Mouse (Mus musculus): ENCODE results near the gene Cradd.

Cradd gene

DNA sequence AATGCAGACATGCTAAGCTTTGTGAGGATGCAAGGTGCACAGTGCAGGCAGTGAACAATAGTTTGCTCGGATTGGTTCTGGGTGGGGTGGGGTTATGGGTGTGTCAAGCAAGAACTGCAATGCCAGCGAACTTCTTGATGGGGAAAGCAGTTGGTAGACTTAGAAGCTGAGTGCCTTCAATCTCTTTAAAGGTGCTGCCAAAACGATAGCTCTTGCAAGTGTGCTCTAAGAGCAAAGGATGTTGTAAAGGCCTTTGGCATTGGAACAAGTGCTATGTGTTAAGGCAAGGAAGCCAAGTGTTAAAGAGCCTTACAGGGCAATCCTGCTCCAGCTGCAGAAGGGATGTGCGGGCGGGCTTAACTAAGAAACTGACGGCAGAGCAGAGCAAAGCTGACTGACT, 149.7 kb downstream of the Cradd start:
- peak; percentile 46 for DNase-seq (ENCODE audit: extremely low read depth, low read depth, low spot score)

GRCm38 (mm10) chr10:95170721-95171354, 153.1 kb downstream of the Cradd start:
- DNase-seq (ENCODE audit: extremely low read depth, low read depth, low spot score), result no peak

- DNase-seq (ENCODE audit: extremely low read depth, low read depth, low spot score), result no peak
Measured at GRCm38 (mm10) chr10:95164949-95165348, 159.0 kb downstream of the Cradd start.

DNA sequence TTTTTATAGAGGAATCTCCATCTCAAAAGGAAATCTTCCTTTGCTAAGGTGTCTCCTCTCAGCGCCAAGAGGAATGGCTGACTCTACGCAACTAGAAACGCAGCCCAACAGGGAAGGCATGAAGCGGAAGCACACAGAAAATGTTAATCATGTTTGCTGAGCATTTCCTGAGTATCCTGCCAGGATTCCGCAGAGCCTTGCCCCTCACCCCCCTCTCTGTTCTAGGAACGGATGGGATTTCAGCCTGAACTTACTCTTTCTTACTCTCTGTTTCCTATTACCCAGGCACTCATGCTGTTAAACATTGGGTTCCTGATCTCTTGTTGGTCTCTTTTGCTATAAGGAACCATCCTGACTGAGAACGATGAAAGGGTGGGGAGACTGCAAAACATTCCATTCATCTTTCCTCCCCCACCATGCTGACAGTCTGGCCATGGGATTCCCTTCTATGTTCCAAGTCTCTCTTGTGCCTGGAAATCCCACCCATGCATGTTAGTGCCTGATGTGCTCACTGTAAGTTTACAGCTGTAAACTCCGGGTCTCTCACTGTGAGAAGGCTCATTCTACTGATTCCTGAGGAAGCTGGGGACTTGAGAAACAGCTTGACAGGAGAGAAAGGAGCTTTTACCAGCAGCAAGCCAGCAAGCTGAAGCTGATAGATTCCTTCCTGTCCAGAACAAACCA, 161.1 kb downstream of the Cradd start:
- no peak for DNase-seq (ENCODE audit: extremely low read depth, low read depth, low spot score)

DNA sequence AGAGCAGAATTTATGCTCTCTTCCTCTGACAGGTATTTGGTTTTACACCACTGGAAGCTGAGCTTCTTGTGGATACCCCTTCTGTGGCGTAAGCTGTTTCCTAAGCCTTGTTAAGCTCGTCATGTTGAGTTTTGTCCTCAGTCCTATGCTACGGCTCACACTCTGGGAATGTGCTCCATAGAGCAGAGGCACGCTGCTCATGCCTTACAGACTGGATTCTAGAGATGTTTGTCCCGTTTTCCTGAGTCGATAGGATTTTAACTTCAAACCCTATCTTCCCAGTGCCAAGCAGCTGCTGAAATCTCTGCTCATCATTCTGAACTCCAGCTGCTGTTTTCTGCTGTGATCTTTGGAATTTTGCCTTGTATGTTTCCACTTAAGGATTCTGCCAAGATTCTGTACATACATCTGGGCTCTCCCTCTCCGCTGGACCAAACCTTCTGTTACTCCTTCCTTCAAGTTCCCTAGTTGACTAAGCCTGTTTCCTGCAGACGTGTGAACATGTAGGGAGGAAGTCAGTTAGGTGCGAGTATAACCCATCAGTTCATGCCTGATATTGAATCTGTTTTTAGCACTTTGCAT, 164.2 kb downstream of the Cradd start:
- DNase-seq (ENCODE audit: extremely low read depth, low read depth, low spot score), result no peak

GRCm38 (mm10) chr10:95156410-95156809, 167.5 kb downstream of the Cradd start:
- no peak for DNase-seq (ENCODE audit: extremely low read depth, low read depth, low spot score)

DNA sequence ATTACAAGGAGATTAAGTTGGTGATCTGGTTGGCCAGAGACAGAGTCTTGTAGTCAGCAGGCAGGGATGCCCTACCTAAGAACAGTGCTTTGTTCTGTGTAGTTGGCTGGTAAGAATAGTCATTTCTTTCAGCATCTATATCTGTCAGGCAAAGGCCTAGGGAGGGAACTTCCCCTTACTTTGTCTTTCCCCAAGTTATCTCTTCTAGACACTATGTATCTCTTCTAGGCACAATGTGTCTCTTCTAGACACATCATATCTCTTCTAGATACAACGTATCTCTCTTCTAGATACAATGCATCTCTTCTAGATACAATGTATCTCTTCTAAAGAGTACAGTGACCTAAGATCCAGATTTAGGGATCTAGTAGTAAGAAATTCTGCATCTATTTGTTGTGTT, 169.3 kb downstream of the Cradd start:
- DNase-seq (ENCODE audit: extremely low read depth, low read depth, low spot score), result no peak

- DNase-seq (ENCODE audit: extremely low read depth, low read depth, low spot score), result no peak
Measured at GRCm38 (mm10) chr10:95153224-95153623, 170.7 kb downstream of the Cradd start.

GRCm38 (mm10) chr10:95152503-95152989, 171.4 kb downstream of the Cradd start:
- no peak for DNase-seq (ENCODE audit: extremely low read depth, low read depth, low spot score)

GRCm38 (mm10) chr10:95151012-95151768, 172.7 kb downstream of the Cradd start:
- DNase-seq (ENCODE audit: extremely low read depth, low read depth, low spot score), result no peak

GRCm38 (mm10) chr10:95149666-95150065, 174.3 kb downstream of the Cradd start:
- no peak for DNase-seq (ENCODE audit: extremely low read depth, low read depth, low spot score)

GRCm38 (mm10) chr10:95148641-95149040, 175.3 kb downstream of the Cradd start:
- DNase-seq (ENCODE audit: extremely low read depth, low read depth, low spot score), result no peak

DNA sequence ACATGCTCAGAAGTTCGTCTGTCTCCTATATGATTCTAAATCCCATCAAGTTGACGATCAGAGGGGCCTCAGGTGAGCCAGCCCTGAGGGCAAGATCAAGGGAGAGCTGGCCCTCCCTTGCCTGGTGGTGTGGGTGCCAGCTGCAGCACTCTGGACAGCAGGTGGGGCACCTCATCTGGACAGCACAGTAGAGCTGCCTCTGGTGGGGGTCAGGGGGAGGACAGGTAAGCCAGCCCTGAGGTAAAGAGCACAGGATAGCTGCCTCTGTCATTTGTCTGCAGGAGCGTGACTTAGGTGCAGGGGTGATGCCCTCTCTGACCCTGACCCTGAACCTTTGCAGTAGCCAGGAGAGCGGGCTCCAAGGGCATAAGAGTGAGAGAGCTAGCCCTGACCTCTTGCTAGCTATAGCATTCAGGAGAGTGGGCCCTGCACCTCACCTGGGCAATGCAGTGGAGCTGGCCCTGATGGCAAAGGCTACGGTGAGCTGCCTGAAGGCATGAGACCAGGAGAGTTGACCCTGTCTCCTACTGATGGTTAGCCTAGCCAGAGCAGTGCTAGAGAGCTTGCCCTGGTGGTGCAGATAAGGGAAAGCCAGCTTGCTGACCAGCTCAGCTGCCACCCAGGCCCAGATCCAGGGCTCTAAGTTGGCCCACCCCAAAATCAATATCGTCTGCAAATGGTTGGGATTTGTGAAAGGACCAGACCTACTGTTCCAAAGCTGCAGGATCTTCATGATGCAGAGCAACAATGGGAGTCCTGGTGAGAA, 176.6 kb downstream of the Cradd start:
- no peak for DNase-seq (ENCODE audit: extremely low read depth, low read depth, low spot score)

DNA sequence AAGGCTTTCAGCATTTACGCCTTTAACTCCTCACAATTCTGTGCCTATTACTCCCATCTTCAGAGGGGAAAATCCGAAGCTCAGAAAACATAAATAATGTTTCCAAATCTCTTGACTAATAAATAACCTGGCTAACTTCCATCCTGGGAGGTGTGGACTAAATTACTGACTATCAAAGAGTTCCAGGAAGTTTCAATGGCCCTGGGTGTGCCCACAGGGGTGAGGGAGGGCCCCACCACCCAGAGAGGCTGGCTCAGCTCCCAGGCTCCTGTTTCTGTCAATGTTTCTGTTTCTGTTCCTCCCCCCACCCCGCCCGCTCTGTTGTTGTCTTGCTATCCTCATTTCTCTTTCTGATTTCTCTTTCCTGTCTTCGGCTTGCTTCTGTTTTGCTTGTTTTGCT, 177.4 kb downstream of the Cradd start:
- DNase-seq (ENCODE audit: extremely low read depth, low read depth, low spot score), result no peak

- no peak for DNase-seq (ENCODE audit: extremely low read depth, low read depth, low spot score)
Measured at GRCm38 (mm10) chr10:95145204-95145926, 178.6 kb downstream of the Cradd start.

- no peak for DNase-seq (ENCODE audit: extremely low read depth, low read depth, low spot score)
Measured at GRCm38 (mm10) chr10:95144414-95145130, 179.4 kb downstream of the Cradd start.

DNA sequence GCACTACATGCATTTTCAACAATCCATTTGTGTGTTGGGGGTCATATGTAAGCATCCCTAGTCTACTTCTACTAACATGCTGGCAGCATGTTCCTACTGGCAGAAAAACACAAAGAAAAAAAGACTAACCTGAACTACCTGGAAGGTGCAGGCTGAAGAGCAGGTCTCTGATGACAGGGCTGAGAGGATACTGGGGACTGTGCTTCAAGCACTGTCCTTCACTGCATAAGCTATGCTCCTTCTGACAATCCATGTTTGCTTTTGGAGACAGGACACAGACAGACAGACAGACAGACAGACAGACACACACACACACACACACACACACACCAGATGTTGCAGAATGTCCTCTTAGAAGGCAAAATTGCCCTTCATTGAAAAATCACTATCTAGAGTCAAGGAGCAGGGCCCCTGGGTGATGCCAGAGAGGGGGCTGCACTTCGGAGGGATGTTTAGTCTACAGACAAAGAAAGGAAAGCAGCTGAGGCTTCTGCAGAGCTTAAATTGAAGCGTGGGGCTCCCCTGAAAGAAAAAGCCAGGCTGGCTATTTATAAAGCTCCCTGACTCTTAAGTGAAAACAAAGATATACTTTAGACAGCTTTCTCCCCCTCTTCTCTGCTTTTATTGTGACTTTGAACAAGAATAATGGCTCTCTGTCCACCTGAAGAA, 180.4 kb downstream of the Cradd start:
- no peak for DNase-seq (ENCODE audit: extremely low read depth, low read depth, low spot score)

GRCm38 (mm10) chr10:95142844-95143435, 181.0 kb downstream of the Cradd start:
- DNase-seq (ENCODE audit: extremely low read depth, low read depth, low spot score), result no peak

- DNase-seq (ENCODE audit: extremely low read depth, low read depth, low spot score), result no peak
Measured at GRCm38 (mm10) chr10:95141075-95141474, 182.9 kb downstream of the Cradd start.
